In the genomic region with DNA sequence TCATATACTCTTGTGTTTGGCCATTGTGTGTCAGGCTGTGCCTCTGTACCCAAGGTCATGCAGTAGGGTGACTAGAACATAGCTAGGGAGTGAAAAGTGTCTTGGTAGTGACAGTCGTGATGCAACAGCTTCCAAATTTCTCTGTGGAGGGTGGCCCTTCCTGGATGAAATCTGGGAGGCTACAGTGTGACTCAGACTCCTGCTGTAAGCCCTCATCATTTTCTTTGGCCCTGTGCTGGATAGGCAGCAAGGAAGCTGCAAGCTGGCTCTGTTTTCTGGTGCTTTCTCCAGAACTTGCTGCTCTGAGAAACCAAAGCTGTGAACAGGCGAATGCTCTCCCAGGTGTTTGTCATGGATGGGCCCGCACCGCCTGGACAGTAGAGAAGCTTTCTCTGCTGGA, we compare ENCODE assay signal across 26 mouse cellular contexts. TPM values are rescaled to one million over a fixed set of nuclear protein-coding genes. Genes with fewer than 3 reads are reported as not detected.
DNase-seq lines count a peak whose midpoint lies in the region; ATAC-seq and TF ChIP-seq lines count a peak whose summit lies in the region.
"Had no signal": no experiment of that assay in that cellular context is flagged by ENCODE, and none has a peak within 500 bp of the region (broad histone marks: within the 10 kb centered on the region; RNA-seq: fewer than 3 reads in every experiment).

No protein-coding gene starts in this region.

- ATAC-seq in liver, embryonic 11.5 days (replicated peaks; ENCODE audit: low FRiP score), result no peak
- no peak for ATAC-seq in intestine, embryonic 16.5 days
- ATAC-seq: forebrain, embryonic 16.5 days; hindbrain, embryonic 16.5 days; intestine, embryonic 15.5 days had no signal

- no peak for TF ChIP-seq POLR2A in liver, adult 2 months (IDR thresholded peaks at IDR 0.05; ENCODE audit: extremely low read depth, insufficient read depth, low read length)

- TF ChIP-seq CTCF in liver, adult 2 months (IDR thresholded peaks at IDR 0.05; ENCODE audit: low read depth, low read length), result no peak

- H3K79me2 ChIP-seq in liver, adult 2 months (ENCODE audit: control insufficient read depth, insufficient read depth, low read length), result no peaks in the 10 kb centered on the region

- no peaks in the 10 kb centered on the region for H3K9me3 ChIP-seq in liver, embryonic 11.5 days (ENCODE audit: control insufficient read depth, low read length)
- no peaks in the 10 kb centered on the region for H3K9me3 ChIP-seq in limb, embryonic 10.5 days (replicated peaks)
- H3K9me3 ChIP-seq in intestine, embryonic 16.5 days (ENCODE audit: control insufficient read depth, low read length), result no peaks in the 10 kb centered on the region
- H3K9me3 ChIP-seq: forebrain, embryonic 12.5 days; G1E; heart, embryonic 12.5 days; heart, embryonic 15.5 days; hindbrain, embryonic 10.5 days; hindbrain, embryonic 13.5 days; intestine, embryonic 15.5 days had no signal

- WGBS in liver, adult 2 months, result 87% methylated on average over 4 of the region's 4 CpGs
- WGBS in liver, embryonic 11.5 days, result 77% methylated on average over 4 of the region's 4 CpGs
- WGBS in limb, embryonic 10.5 days, result 95% methylated on average over 4 of the region's 4 CpGs
- 90% methylated on average over 4 of the region's 4 CpGs for WGBS in intestine, embryonic 16.5 days

- H3K4me2 ChIP-seq in liver, embryonic 11.5 days, result no peak overlapping the region
- no peak overlapping the region for H3K4me2 ChIP-seq in intestine, embryonic 16.5 days (ENCODE audit: low read depth, low read length)
- H3K4me2 ChIP-seq: forebrain, embryonic 12.5 days; heart, embryonic 12.5 days; heart, embryonic 15.5 days; hindbrain, embryonic 13.5 days; intestine, embryonic 15.5 days had no signal

- DNase-seq in liver, adult 2 months (ENCODE audit: extremely low read depth, low read depth, low spot score), result no peak
- no peak for DNase-seq in liver, embryonic 11.5 days (ENCODE audit: low spot score)
- DNase-seq in 3T3-L1 (ENCODE audit: low read depth, low spot score) (peak; percentile 52), NIH3T3 (ENCODE audit: low read depth) (peak; percentile 52)
- no peak for DNase-seq in limb, embryonic 10.5 days (ENCODE audit: low spot score)
- DNase-seq: adrenal gland, adult 2 months; adrenal gland, postnatal 14 days; cerebellum, adult 18-20 months; cerebellum, adult 9-10 months; gastrocnemius, postnatal 25 days; heart, adult 18-20 months; heart, postnatal 10 days; heart, postnatal 36 days had no signal

- H3K27me3 ChIP-seq in liver, adult 2 months (ENCODE audit: control insufficient read depth, insufficient read depth, low read length), result no peaks in the 10 kb centered on the region
- no peaks in the 10 kb centered on the region for H3K27me3 ChIP-seq in liver, embryonic 11.5 days (replicated peaks; ENCODE audit: control insufficient read depth, insufficient read depth, low read length)
- H3K27me3 ChIP-seq in limb, embryonic 10.5 days (ENCODE audit: low read depth, poor library complexity, severe bottlenecking), result no peaks in the 10 kb centered on the region
- H3K27me3 ChIP-seq in intestine, embryonic 16.5 days (replicated peaks; ENCODE audit: control insufficient read depth, insufficient read depth, low read length), result no peaks in the 10 kb centered on the region
- H3K27me3 ChIP-seq: forebrain, embryonic 12.5 days; heart, embryonic 15.5 days; hindbrain, embryonic 13.5 days; intestine, embryonic 15.5 days had no signal

- H3K36me3 ChIP-seq in liver, adult 2 months (ENCODE audit: control insufficient read depth, insufficient read depth, low read length), result no peaks in the 10 kb centered on the region
- H3K36me3 ChIP-seq in liver, embryonic 11.5 days (ENCODE audit: control insufficient read depth, insufficient read depth, low read length), result no peaks in the 10 kb centered on the region
- H3K36me3 ChIP-seq in limb, embryonic 10.5 days, result no peaks in the 10 kb centered on the region
- no peaks in the 10 kb centered on the region for H3K36me3 ChIP-seq in intestine, embryonic 16.5 days (ENCODE audit: control insufficient read depth, insufficient read depth, low read length)
- H3K36me3 ChIP-seq: G1E; heart, embryonic 12.5 days; heart, embryonic 15.5 days; intestine, embryonic 15.5 days had no signal

- H3K9ac ChIP-seq in liver, adult 2 months (ENCODE audit: low read depth, low read length), result peak overlapping the region; percentile 5; the same call in 1 of the 2 replicates
- no peak overlapping the region for H3K9ac ChIP-seq in liver, embryonic 11.5 days (ENCODE audit: low read depth, low read length)
- no peak overlapping the region for H3K9ac ChIP-seq in intestine, embryonic 16.5 days (ENCODE audit: low read depth, low read length)
- H3K9ac ChIP-seq: forebrain, embryonic 12.5 days; heart, embryonic 12.5 days; heart, embryonic 15.5 days; hindbrain, embryonic 13.5 days; intestine, embryonic 15.5 days had no signal

- no peak overlapping the region for H3K4me3 ChIP-seq in liver, adult 2 months (ENCODE audit: insufficient read depth, low read depth, low read length)
- no peak overlapping the region for H3K4me3 ChIP-seq in liver, embryonic 11.5 days (ENCODE audit: low read depth, low read length)
- H3K4me3 ChIP-seq in limb, embryonic 10.5 days, result no peak overlapping the region
- H3K4me3 ChIP-seq in intestine, embryonic 16.5 days (ENCODE audit: low read length), result no peak overlapping the region
- H3K4me3 ChIP-seq: forebrain, embryonic 12.5 days; heart, embryonic 12.5 days; heart, embryonic 15.5 days; hindbrain, embryonic 10.5 days; hindbrain, embryonic 13.5 days; intestine, embryonic 15.5 days had no signal

- H3K4me1 ChIP-seq in liver, adult 2 months (ENCODE audit: control insufficient read depth, insufficient read depth, low read length), result peaks cover 42% of the 10 kb centered on the region
- H3K4me1 ChIP-seq in liver, embryonic 11.5 days (replicated peaks; ENCODE audit: control insufficient read depth, insufficient read depth, low read length), result no peaks in the 10 kb centered on the region
- H3K4me1 ChIP-seq in limb, embryonic 10.5 days, result peaks cover 29% of the 10 kb centered on the region
- H3K4me1 ChIP-seq in intestine, embryonic 16.5 days (ENCODE audit: control insufficient read depth, insufficient read depth, low read length), result peaks cover 4% of the 10 kb centered on the region; the same call in 1 of the 2 replicates
- H3K4me1 ChIP-seq: heart, embryonic 12.5 days; heart, embryonic 15.5 days; intestine, embryonic 15.5 days had no signal

- peak overlapping the region; percentile 97 for H3K27ac ChIP-seq in liver, adult 2 months (replicated peaks; ENCODE audit: insufficient read depth, low read depth, low read length)
- H3K27ac ChIP-seq in liver, embryonic 11.5 days (ENCODE audit: low read depth, low read length), result no peak overlapping the region
- H3K27ac ChIP-seq in limb, embryonic 10.5 days, result peak overlapping the region; percentile 46; the same call in 1 of the 2 replicates
- no peak overlapping the region for H3K27ac ChIP-seq in intestine, embryonic 16.5 days (ENCODE audit: low read length)
- H3K27ac ChIP-seq: forebrain, embryonic 12.5 days; heart, embryonic 15.5 days; hindbrain, embryonic 10.5 days; hindbrain, embryonic 13.5 days; intestine, embryonic 15.5 days had no signal

RNA-seq across cellular contexts. Expression of gene Rgs16, which starts 43.6 kb away (rescaled TPM):
- 38.2 and 125 TPM in 2 replicates for total RNA-seq in liver, adult 2 months (2014; rRNA removed)
- polyA plus RNA-seq in liver, adult 2 months (2012; rRNA removed), result 1.6 and 3.9 TPM in 2 replicates
- 0.94 and 1.3 TPM in 2 replicates for polyA plus RNA-seq in liver, embryonic 11.5 days (2014; fragmentation: Nextera tagmentation; extraction: Ambion mirVana)
- polyA plus RNA-seq in limb, embryonic 10.5 days (2016; fragmentation: Nextera tagmentation; extraction: Ambion mirVana), result 3.1 and 6.0 TPM in 2 replicates
- polyA plus RNA-seq in intestine, embryonic 16.5 days (2015; fragmentation: Nextera tagmentation; extraction: Ambion mirVana), result 5.0 and 5.3 TPM in 2 replicates
- total RNA-seq: G1E had no signal
- polyA plus RNA-seq: G1E had no signal

RNA-seq across cellular contexts. Expression of gene Rgs8, which starts 43.7 kb away (rescaled TPM):
- total RNA-seq in liver, adult 2 months (2014; rRNA removed), result 0.07 and 0.09 TPM in 2 replicates
- not detected in 2 replicates for polyA plus RNA-seq in liver, adult 2 months (2012; rRNA removed)
- 0.09 and 0.19 TPM in 2 replicates for polyA plus RNA-seq in liver, embryonic 11.5 days (2014; fragmentation: Nextera tagmentation; extraction: Ambion mirVana)
- 0.28 and 0.61 TPM in 2 replicates for polyA plus RNA-seq in limb, embryonic 10.5 days (2016; fragmentation: Nextera tagmentation; extraction: Ambion mirVana)
- 0.09 and 0.22 TPM in 2 replicates for polyA plus RNA-seq in intestine, embryonic 16.5 days (2015; fragmentation: Nextera tagmentation; extraction: Ambion mirVana)
- total RNA-seq: CH12.LX; gastrocnemius, adult 8-10 months; heart, adult 18-20 months; heart, postnatal 10 days; heart, postnatal 36 days had no signal
- polyA plus RNA-seq: G1E; gonadal fat pad, adult 2 months had no signal

RNA-seq across cellular contexts. Expression of gene Rnasel, which starts 52.7 kb away (rescaled TPM):
- 3.7 and 5.1 TPM in 2 replicates for total RNA-seq in liver, adult 2 months (2014; rRNA removed)
- 0.57 and 0.72 TPM in 2 replicates for polyA plus RNA-seq in liver, adult 2 months (2012; rRNA removed)
- polyA plus RNA-seq in liver, embryonic 11.5 days (2014; fragmentation: Nextera tagmentation; extraction: Ambion mirVana), result 5.4 and 7.2 TPM in 2 replicates
- 4.0 and 8.2 TPM in 2 replicates for polyA plus RNA-seq in limb, embryonic 10.5 days (2016; fragmentation: Nextera tagmentation; extraction: Ambion mirVana)
- 32.4 and 35.9 TPM in 2 replicates for polyA plus RNA-seq in intestine, embryonic 16.5 days (2015; fragmentation: Nextera tagmentation; extraction: Ambion mirVana)

Comparison
In these comparisons a context has a peak if more than half of its experiments do, and no peak if none do; other contexts are left out.
1. H3K27ac ChIP-seq: peak in liver, adult 2 months (single experiment) and limb, embryonic 10.5 days (single experiment); none in liver, embryonic 11.5 days (single experiment) and intestine, embryonic 16.5 days (single experiment).
2. DNase-seq: peak in 3T3-L1 (single experiment) and NIH3T3 (single experiment); none in liver, adult 2 months (single experiment), liver, embryonic 11.5 days (single experiment) and limb, embryonic 10.5 days (single experiment).